Mouse (Mus musculus) 3134 (cell line): Measurements from ENCODE around the gene Mrpl9.

ENCODE experiments used
- DNase-seq: peaks from one replicate; pipeline ENCODE4 v3.0.0-alpha.2; 2011; ENCODE audit warnings: low spot score; ENCODE audit not compliant: insufficient read length; ENCODE audit errors: extremely low read depth

The Mrpl9 gene

GRCm38 (mm10) chr3:94442951-94443596 is at the start of gene Mrpl9:
Gene Mrpl9, plus strand, starts transcription at chr3:94443318.
- peak; percentile 95 for DNase-seq

GRCm38 (mm10) chr3:94396336-94396735 is 46.8 kb upstream of the Mrpl9 start:
- DNase-seq: no peak

GRCm38 (mm10) chr3:94396851-94397250 is 46.3 kb upstream of the Mrpl9 start:
- DNase-seq: no peak

GRCm38 (mm10) chr3:94398217-94398616 is 44.9 kb upstream of the Mrpl9 start, which contains the start of gene Lingo4:
Gene Lingo4, plus strand, starts transcription at chr3:94398517.
- DNase-seq: no peak

GRCm38 (mm10) chr3:94398943-94399481 is 44.1 kb upstream of the Mrpl9 start:
- no peak for DNase-seq

GRCm38 (mm10) chr3:94399663-94400310 is 43.3 kb upstream of the Mrpl9 start:
- DNase-seq: no peak

GRCm38 (mm10) chr3:94402451-94402850 is 40.7 kb upstream of the Mrpl9 start:
- DNase-seq: no peak

- DNase-seq: no peak
Measured at GRCm38 (mm10) chr3:94404366-94405054, 38.6 kb upstream of the Mrpl9 start.

- no peak for DNase-seq
Measured at GRCm38 (mm10) chr3:94405561-94405960, 37.6 kb upstream of the Mrpl9 start.

GRCm38 (mm10) chr3:94412530-94412929 is 30.6 kb upstream of the Mrpl9 start:
- no peak for DNase-seq

- DNase-seq: no peak
Measured at GRCm38 (mm10) chr3:94413031-94413679, 30.0 kb upstream of the Mrpl9 start, which contains the start of gene Tdrkh. Gene Tdrkh, plus strand, starts transcription at chr3:94413273.

GRCm38 (mm10) chr3:94430980-94431379 is 12.1 kb upstream of the Mrpl9 start:
- no peak for DNase-seq

- DNase-seq: no peak
Measured at GRCm38 (mm10) chr3:94434305-94434704, 8.8 kb upstream of the Mrpl9 start.

GRCm38 (mm10) chr3:94436420-94436819 is 6.7 kb upstream of the Mrpl9 start:
- no peak for DNase-seq

- DNase-seq: no peak
Measured at GRCm38 (mm10) chr3:94441182-94441581, 1.9 kb upstream of the Mrpl9 start.

- no peak for DNase-seq
Measured at GRCm38 (mm10) chr3:94443597-94443964, 463 bp downstream of the Mrpl9 start, which contains the start of gene Oaz3. Gene Oaz3, minus strand, starts transcription at chr3:94443915.

GRCm38 (mm10) chr3:94449377-94449776 is 6.3 kb downstream of the Mrpl9 start:
- no peak for DNase-seq

GRCm38 (mm10) chr3:94456529-94457000 is 13.4 kb downstream of the Mrpl9 start:
- DNase-seq: peak; percentile 69

GRCm38 (mm10) chr3:94457055-94457454 is 13.9 kb downstream of the Mrpl9 start:
- no peak for DNase-seq

GRCm38 (mm10) chr3:94459834-94460233 is 16.7 kb downstream of the Mrpl9 start:
- peak; percentile 77 for DNase-seq
